Mouse (Mus musculus) MEL (cell line): ENCODE data around the gene Rnf19b.

ENCODE experiments used
- CHD2 ChIP-seq: IDR thresholded peaks from 2 replicates; pipeline ENCODE4 v1.6.1; 2011; ENCODE audit warnings: low read length, improper control_type of control experiment
- EP300 ChIP-seq, 2 experiments: IDR thresholded peaks; 2 replicates each; pipeline ENCODE4 v1.6.1; 2011; ENCODE audit warnings: improper control_type of control experiment in 2 of 2, low read length in 2 of 2, low read depth in 1 of 2, mild to moderate bottlenecking in 1 of 2
- MAX ChIP-seq: IDR thresholded peaks from 2 replicates; pipeline ENCODE4 v1.6.1; 2011; ENCODE audit warnings: low read length, improper control_type of control experiment
- MYC ChIP-seq: IDR thresholded peaks from 2 replicates; pipeline ENCODE4 v1.6.1; 2011; ENCODE audit warnings: low read depth, mild to moderate bottlenecking, low read length, improper control_type of control experiment, moderate library complexity
- NELFE ChIP-seq: IDR thresholded peaks from 2 replicates; pipeline ENCODE4 v1.6.1; 2011; ENCODE audit warnings: low read depth, low read length, improper control_type of control experiment
- POLR2A ChIP-seq, 2 experiments: IDR thresholded peaks; 2 replicates each; pipeline ENCODE4 v1.6.1; 2011 to 2012; ENCODE audit warnings: low read length in 2 of 2, mild to moderate bottlenecking in 2 of 2, control low read depth in 1 of 2, improper control_type of control experiment in 1 of 2, low read depth in 1 of 2, moderate library complexity in 1 of 2; ENCODE audit not compliant: control insufficient read depth in 1 of 2, insufficient read depth in 1 of 2, poor library complexity in 1 of 2
- RAD21 ChIP-seq: IDR thresholded peaks from 2 replicates; pipeline ENCODE4 v1.6.1; 2011; ENCODE audit warnings: mild to moderate bottlenecking, low read depth, low read length, improper control_type of control experiment
- SIN3A ChIP-seq: IDR thresholded peaks from 2 replicates; pipeline ENCODE4 v1.6.1; 2012; ENCODE audit warnings: low read length, improper control_type of control experiment, inconsistent platforms
- ZC3H11A ChIP-seq: IDR thresholded peaks from 2 replicates; pipeline ENCODE4 v1.6.1; 2012; ENCODE audit warnings: low read depth, mild to moderate bottlenecking, inconsistent platforms, low read length, improper control_type of control experiment

DNA sequence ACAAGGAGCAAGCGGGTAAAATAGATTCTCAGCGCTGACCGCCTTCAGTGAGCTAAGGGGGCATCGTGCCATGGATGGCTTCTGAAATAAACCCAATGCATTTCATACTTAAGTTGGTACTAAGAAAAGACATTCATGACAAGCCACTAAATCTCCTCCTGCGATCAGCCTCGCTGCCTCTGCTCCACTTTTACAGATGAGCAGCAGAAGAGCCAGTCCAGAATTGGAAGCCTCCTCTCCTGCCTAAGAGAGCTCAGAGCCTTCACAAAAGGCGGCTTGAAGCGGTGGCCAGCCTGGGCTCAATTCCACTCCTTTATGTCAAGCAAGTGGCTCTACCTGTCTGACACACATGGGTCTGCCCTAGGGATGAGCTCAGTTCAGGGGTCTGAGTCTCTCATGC, 58.6 kb downstream of the Rnf19b start:
- TF ChIP-seq SIN3A (no peak), NELFE (no peak), RAD21 (no peak), CHD2 (no peak), MAX (no peak), EP300 (IDR thresholded peaks at IDR 0.05; ENCODE audit: low read depth in 1 of 2, low read length in 2 of 2) (no peak), MYC (no peak), POLR2A (IDR thresholded peaks at IDR 0.05; ENCODE audit: control insufficient read depth in 1 of 2, insufficient read depth in 1 of 2, low read depth in 1 of 2, low read length in 2 of 2, poor library complexity in 1 of 2) (no peak), ZC3H11A (no peak)
